Mouse (Mus musculus) heart, postnatal 0 days (tissue): ENCODE results near the gene Zfp212.

Experiments
- CTCF ChIP-seq: IDR thresholded peaks from 2 replicates; pipeline ENCODE4 v1.5.1; 2016; ENCODE audit warnings: antibody characterized with exemption, control low read depth, low read depth
- EP300 ChIP-seq: IDR thresholded peaks from 2 replicates; pipeline ENCODE4 v1.6.1; 2016; ENCODE audit warnings: antibody characterized with exemption, low read depth

DNA sequence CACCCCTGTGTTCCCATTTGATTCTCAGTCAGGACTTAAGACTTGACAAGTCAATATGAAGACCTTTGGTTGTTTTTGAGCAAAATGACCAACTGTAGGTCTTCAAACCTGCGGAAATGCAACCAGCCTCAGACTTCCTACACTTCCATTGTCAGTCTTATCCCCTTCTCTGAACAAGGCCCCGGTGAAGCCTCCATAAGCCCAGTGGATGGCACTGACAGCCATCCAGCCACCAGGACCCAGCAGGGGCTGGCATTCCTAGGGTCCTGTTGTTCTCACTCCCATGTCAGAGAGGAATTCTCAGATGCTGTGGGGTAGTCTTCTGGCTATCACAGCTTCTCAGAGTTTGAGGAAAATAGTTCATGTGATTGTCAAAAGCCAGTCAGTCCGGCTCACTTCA is 41.7 kb upstream of the Zfp212 start:
- TF ChIP-seq EP300 (no peak), CTCF (no peak)
